Mouse (Mus musculus) midbrain, postnatal 0 days (tissue): ENCODE data around the gene Dclk2. TPM values are rescaled to one million over a fixed set of nuclear protein-coding genes. Genes with fewer than 3 reads are reported as not detected.

Experiments used
- ATAC-seq: fragments of 200-750 bp; cut with Nextera tagmentation; 2 replicates; pipeline ENCODE4 v1.8.0; 2017; ENCODE audit warnings: moderate number of reproducible peaks, mild to moderate bottlenecking, moderate TSS enrichment, moderate library complexity; ENCODE audit not compliant: low FRiP score
- DNase-seq: peaks from one replicate; pipeline ENCODE4 v3.0.0-alpha.2; 2015; ENCODE audit warnings: low spot score
- H3K27ac ChIP-seq: fragments of 300-500 bp; sonication (generic); 2 replicates; pipeline ENCODE4 v1.5.1; 2014; ENCODE audit warnings: low read depth, mild to moderate bottlenecking, low read length, mixed read lengths
- H3K27me3 ChIP-seq: fragments of 300-500 bp; sonication (generic); 2 replicates; pipeline ENCODE4 v1.6.1; 2014; ENCODE audit warnings: low read length, control low read depth, mixed read lengths; ENCODE audit not compliant: insufficient read depth
- H3K36me3 ChIP-seq: fragments of 300-500 bp; sonication (generic); 2 replicates; pipeline ENCODE4 v1.6.1; 2014; ENCODE audit warnings: low read length, control low read depth, mixed read lengths; ENCODE audit not compliant: insufficient read depth
- H3K4me1 ChIP-seq: fragments of 300-500 bp; sonication (generic); 2 replicates; pipeline ENCODE4 v1.6.1; 2014; ENCODE audit warnings: mild to moderate bottlenecking, control low read depth, antibody characterized with exemption, low read length, mixed read lengths; ENCODE audit not compliant: insufficient read depth
- H3K4me2 ChIP-seq: fragments of 300-500 bp; sonication (generic); 2 replicates; pipeline ENCODE4 v1.6.1; 2014; ENCODE audit warnings: low read depth, mild to moderate bottlenecking, low read length, mixed read lengths; ENCODE audit not compliant: poor library complexity, severe bottlenecking
- H3K4me3 ChIP-seq: fragments of 300-500 bp; sonication (generic); 2 replicates; pipeline ENCODE4 v1.5.1; 2014; ENCODE audit warnings: low read depth, mild to moderate bottlenecking, low read length, moderate library complexity
- H3K9ac ChIP-seq: fragments of 300-500 bp; sonication (generic); replicated peaks from 2 replicates; pipeline ENCODE4 v1.6.1; 2014; ENCODE audit warnings: mild to moderate bottlenecking, low read length, moderate library complexity, mixed read lengths; ENCODE audit not compliant: poor library complexity, severe bottlenecking
- H3K9me3 ChIP-seq: fragments of 300-500 bp; sonication (generic); 2 replicates; pipeline ENCODE4 v1.6.1; 2016; ENCODE audit warnings: low read length, control low read depth
- CTCF ChIP-seq: IDR thresholded peaks from 2 replicates; pipeline ENCODE4 v1.5.1; 2016; ENCODE audit warnings: antibody characterized with exemption, mild to moderate bottlenecking
- WGBS: fragments of 180-500 bp; shearing (Covaris S2); extraction: QIAGEN DNeasy Blood & Tissue Kit; methylation state at CpG from one replicate; pipeline ENCODE4 v1.1.7; 2014; 5-methylcytosine and 5-hydroxymethylcytosine counted together
- polyA plus RNA-seq: library from polyadenylated mRNA; unstranded; fragments of >200 nt; fragmentation: Nextera tagmentation; extraction: Ambion mirVana; gene quantifications from 2 replicates; pipeline ENCODE4 v1.2.1, GENCODE M21; 2015
- total RNA-seq: library from RNA; depleted of rRNA; stranded (reverse); fragments of >200 nt; gene quantifications from 2 replicates; pipeline ENCODE4 v1.2.3, GENCODE M21; 2014

Gene Dclk2
- total and polyA plus RNA-seq, 2 experiments from 2014 or later: 71.6 to 158 TPM

- H3K4me2 ChIP-seq: no peak overlapping the region
- no peak overlapping the region for H3K9ac ChIP-seq
- no peak for TF ChIP-seq CTCF
- no peaks in the 10 kb centered on the region for H3K27me3 ChIP-seq
- H3K9me3 ChIP-seq: no peaks in the 10 kb centered on the region
- ATAC-seq (no peak), DNase-seq (no peak)
- 89% methylated on average over 3 of the region's 3 CpGs for WGBS
- H3K4me1 ChIP-seq: peaks cover 7% of the 10 kb centered on the region; the same call in 1 of the 2 replicates
- H3K27ac ChIP-seq: no peak overlapping the region
- H3K4me3 ChIP-seq: no peak overlapping the region
- peaks cover 28% of the 10 kb centered on the region for H3K36me3 ChIP-seq
Measured at GRCm38 (mm10) chr3:86784051-86784450, 136.6 kb downstream of the Dclk2 start.

- DNase-seq: no peak
- WGBS: 81% methylated on average over 4 of the region's 4 CpGs
- no peak overlapping the region for H3K9ac ChIP-seq
- H3K4me1 ChIP-seq: peaks cover 2% of the 10 kb centered on the region; the same call in 1 of the 2 replicates
- H3K27me3 ChIP-seq: no peaks in the 10 kb centered on the region
- H3K4me2 ChIP-seq: no peak overlapping the region
- TF ChIP-seq CTCF: peak; percentile 58
- H3K27ac ChIP-seq: no peak overlapping the region
- ATAC-seq: no peak
- peaks cover 16% of the 10 kb centered on the region; the same call in 1 of the 2 replicates for H3K36me3 ChIP-seq
- H3K4me3 ChIP-seq: no peak overlapping the region
- H3K9me3 ChIP-seq: no peaks in the 10 kb centered on the region
Measured at GRCm38 (mm10) chr3:86779704-86780103, 140.9 kb downstream of the Dclk2 start.

GRCm38 (mm10) chr3:86775444-86775828 lies 145.2 kb downstream of the Dclk2 start:
- WGBS: 55% methylated on average over 6 of the region's 6 CpGs
- DNase-seq: no peak
- H3K27ac ChIP-seq: peak overlapping the region; percentile 4; the same call in 1 of the 2 replicates
- peaks cover 4% of the 10 kb centered on the region; the same call in 1 of the 2 replicates for H3K36me3 ChIP-seq
- H3K4me3 ChIP-seq: no peak overlapping the region
- H3K27me3 ChIP-seq: no peaks in the 10 kb centered on the region
- H3K4me1 ChIP-seq: peaks cover 4% of the 10 kb centered on the region; the same call in 1 of the 2 replicates
- no peak overlapping the region for H3K9ac ChIP-seq
- peak; percentile 60 for ATAC-seq
- H3K9me3 ChIP-seq: no peaks in the 10 kb centered on the region
- H3K4me2 ChIP-seq: no peak overlapping the region
- no peak for TF ChIP-seq CTCF

- no peak for TF ChIP-seq CTCF
- Histone ChIP-seq H3K4me3 (no peak overlapping the region), H3K27me3 (no peaks in the 10 kb centered on the region), H3K36me3 (peaks cover 4% of the 10 kb centered on the region; the same call in 1 of the 2 replicates), H3K9ac (no peak overlapping the region; the same call in 1 of the 2 replicates), H3K27ac (peak overlapping the region; percentile 4; the same call in 1 of the 2 replicates), H3K4me1 (peaks cover 4% of the 10 kb centered on the region; the same call in 1 of the 2 replicates), H3K9me3 (no peaks in the 10 kb centered on the region), H3K4me2 (peak overlapping the region; percentile 20)
- DNase-seq: no peak
- peak; percentile 32 for ATAC-seq
- 43% methylated on average over 14 of the region's 14 CpGs for WGBS
Measured at GRCm38 (mm10) chr3:86774566-86775443, 145.8 kb downstream of the Dclk2 start.

- no peak for TF ChIP-seq CTCF
- no peaks in the 10 kb centered on the region; the same call in 1 of the 2 replicates for H3K4me1 ChIP-seq
- ATAC-seq (no peak), DNase-seq (no peak)
- no peaks in the 10 kb centered on the region for H3K36me3 ChIP-seq
- H3K4me3 ChIP-seq: no peak overlapping the region
- H3K9ac ChIP-seq: no peak overlapping the region
- 15% methylated on average over 6 of the region's 6 CpGs for WGBS
- no peaks in the 10 kb centered on the region for H3K9me3 ChIP-seq
- no peak overlapping the region for H3K27ac ChIP-seq
- H3K4me2 ChIP-seq: 0 out of 2 replicates have a peak overlapping the region, but pooled peaks have one; percentile 2
- H3K27me3 ChIP-seq: no peaks in the 10 kb centered on the region
Measured at GRCm38 (mm10) chr3:86768969-86769368, 151.7 kb downstream of the Dclk2 start.

- Histone ChIP-seq H3K27ac (no peak overlapping the region), H3K4me1 (no peaks in the 10 kb centered on the region; the same call in 1 of the 2 replicates), H3K36me3 (no peaks in the 10 kb centered on the region), H3K9ac (no peak overlapping the region), H3K9me3 (no peaks in the 10 kb centered on the region), H3K4me3 (no peak overlapping the region), H3K27me3 (no peaks in the 10 kb centered on the region), H3K4me2 (0 out of 2 replicates have a peak overlapping the region, but pooled peaks have one; percentile 2)
- WGBS: 11% methylated on average over 8 of the region's 8 CpGs
- no peak for TF ChIP-seq CTCF
- DNase-seq (no peak), ATAC-seq (no peak)
Measured at GRCm38 (mm10) chr3:86768553-86768952, 152.1 kb downstream of the Dclk2 start.
